Mouse (Mus musculus): ENCODE results near the gene Nav2.

DNA sequence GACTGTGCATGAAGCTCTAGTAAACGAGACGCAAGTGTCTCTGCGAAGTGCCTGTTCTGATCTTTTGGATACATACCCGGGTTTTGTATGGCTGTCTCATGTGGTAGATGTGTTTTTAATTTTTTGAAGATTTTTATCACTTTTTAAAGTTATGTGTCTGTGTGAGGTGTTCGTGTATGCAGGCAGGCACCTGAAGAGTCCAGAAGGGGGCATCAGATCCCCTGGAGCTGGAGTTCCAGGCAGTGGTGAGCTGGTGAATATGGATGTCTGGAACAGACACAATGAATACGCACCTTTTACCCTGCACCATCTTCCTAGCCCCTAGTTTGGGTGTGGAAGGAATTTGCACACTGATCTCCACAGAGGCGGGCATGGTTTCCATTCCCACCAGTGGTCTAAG is 214.0 kb downstream of the Nav2 start:
- TF ChIP-seq CTCF (IDR thresholded peaks at IDR 0.05; ENCODE audit: low read depth, low read length) (no peak), GATA1 (IDR thresholded peaks at IDR 0.05; ENCODE audit: borderline replicate concordance, low read length) (no peak), TAL1 (conservative IDR thresholded peaks at IDR 0.05; ENCODE audit: low read depth, low read length) (no peak)
